ENCODE assay signal across 14 mouse cellular contexts in genomic region chr6:117159710-117160690, GRCm38 (mm10). TPM values are rescaled to one million over a fixed set of nuclear protein-coding genes. Genes with fewer than 3 reads are reported as not detected.
A peak's percentile ranks its signal among the peaks of the same experiment; 100 is the strongest.
DNase-seq lines count a peak whose midpoint lies in the region; ATAC-seq and TF ChIP-seq lines count a peak whose summit lies in the region.
"Had no signal": no experiment of that assay in that cellular context is flagged by ENCODE, and none has a peak within 500 bp of the region (broad histone marks: within the 10 kb centered on the region; RNA-seq: fewer than 3 reads in every experiment).

No protein-coding gene starts in this region.

- intact Hi-C loops in heart, adult 2 months (cut with DNase I), result no loop called here
- intact Hi-C loops in left cerebral cortex, postnatal 4 days (cut with DNase I), result loop anchor here (10.0 kb wide), 1 partner anchor 415 kb away; no protein-coding TSS in a partner anchor

- no peaks in the 10 kb centered on the region for H3K79me2 ChIP-seq in heart, adult 2 months (replicated peaks; ENCODE audit: control insufficient read depth, insufficient read depth, low read length)

- H3K36me3 ChIP-seq in stomach, embryonic 14.5 days (ENCODE audit: control insufficient read depth, insufficient read depth, low read length), result no peaks in the 10 kb centered on the region
- no peaks in the 10 kb centered on the region for H3K36me3 ChIP-seq in stomach, postnatal 0 days (ENCODE audit: control insufficient read depth, insufficient read depth, low read length)
- no peaks in the 10 kb centered on the region for H3K36me3 ChIP-seq in limb, embryonic 10.5 days
- no peaks in the 10 kb centered on the region for H3K36me3 ChIP-seq in heart, adult 2 months (ENCODE audit: control insufficient read depth, insufficient read depth, low read length)
- H3K36me3 ChIP-seq: hindbrain, embryonic 15.5 days had no signal

- ATAC-seq in stomach, embryonic 14.5 days (ENCODE audit: insufficient number of reproducible peaks, insufficient read depth, low FRiP score, low read depth), result no peak
- no peak for ATAC-seq in stomach, postnatal 0 days (ENCODE audit: low FRiP score, low TSS enrichment)
- ATAC-seq: forebrain, embryonic 13.5 days had no signal

- H3K27me3 ChIP-seq in stomach, embryonic 14.5 days (ENCODE audit: control insufficient read depth, insufficient read depth, low read length), result no peaks in the 10 kb centered on the region
- no peaks in the 10 kb centered on the region for H3K27me3 ChIP-seq in stomach, postnatal 0 days (ENCODE audit: control insufficient read depth, insufficient read depth, low read length)
- H3K27me3 ChIP-seq in limb, embryonic 10.5 days (ENCODE audit: low read depth, poor library complexity, severe bottlenecking), result peaks cover 44% of the 10 kb centered on the region
- no peaks in the 10 kb centered on the region for H3K27me3 ChIP-seq in heart, adult 2 months (ENCODE audit: control insufficient read depth, insufficient read depth, low read length)
- H3K27me3 ChIP-seq: forebrain, embryonic 13.5 days; hindbrain, embryonic 15.5 days had no signal

- 27% methylated on average over 16 of the region's 16 CpGs for WGBS in stomach, embryonic 14.5 days
- 32% methylated on average over 16 of the region's 16 CpGs for WGBS in stomach, postnatal 0 days
- 31% methylated on average over 16 of the region's 16 CpGs for WGBS in limb, embryonic 10.5 days
- WGBS in heart, adult 2 months, result 78% methylated on average over 16 of the region's 16 CpGs

- no peak overlapping the region for H3K9ac ChIP-seq in stomach, embryonic 14.5 days (replicated peaks; ENCODE audit: low read depth, low read length)
- no peak overlapping the region for H3K9ac ChIP-seq in stomach, postnatal 0 days (ENCODE audit: low read length)
- no peak overlapping the region for H3K9ac ChIP-seq in heart, adult 2 months (ENCODE audit: low read depth, low read length)
- H3K9ac ChIP-seq: forebrain, embryonic 13.5 days; hindbrain, embryonic 15.5 days had no signal

- no peak for TF ChIP-seq CTCF in stomach, postnatal 0 days (IDR thresholded peaks at IDR 0.05; ENCODE audit: low read depth)
- no peak for TF ChIP-seq CTCF in heart, adult 2 months (IDR thresholded peaks at IDR 0.05)

- H3K4me1 ChIP-seq in stomach, embryonic 14.5 days (ENCODE audit: control insufficient read depth, insufficient read depth, low read length), result peaks cover 16% of the 10 kb centered on the region
- H3K4me1 ChIP-seq in stomach, postnatal 0 days (replicated peaks; ENCODE audit: control insufficient read depth, insufficient read depth), result no peaks in the 10 kb centered on the region
- peaks cover 36% of the 10 kb centered on the region for H3K4me1 ChIP-seq in limb, embryonic 10.5 days
- H3K4me1 ChIP-seq in heart, adult 2 months (ENCODE audit: control insufficient read depth, insufficient read depth, low read length), result no peaks in the 10 kb centered on the region
- H3K4me1 ChIP-seq: forebrain, embryonic 13.5 days; hindbrain, embryonic 15.5 days had no signal

- no peak for TF ChIP-seq POLR2A in heart, adult 2 months (IDR thresholded peaks at IDR 0.05; ENCODE audit: insufficient read depth, low read depth, low read length)

- TF ChIP-seq EP300 in stomach, postnatal 0 days (optimal IDR thresholded peaks at IDR 0.05), result no peak
- TF ChIP-seq EP300 in heart, adult 2 months (IDR thresholded peaks at IDR 0.05; ENCODE audit: insufficient read depth, low read depth, low read length), result no peak

- no peak overlapping the region for H3K4me3 ChIP-seq in stomach, embryonic 14.5 days (ENCODE audit: low read depth, low read length)
- no peak overlapping the region for H3K4me3 ChIP-seq in stomach, postnatal 0 days (ENCODE audit: low read depth, low read length)
- peak overlapping the region; percentile 15; the same call in 1 of the 2 replicates for H3K4me3 ChIP-seq in limb, embryonic 10.5 days
- no peak overlapping the region for H3K4me3 ChIP-seq in heart, adult 2 months
- H3K4me3 ChIP-seq: forebrain, embryonic 13.5 days; hindbrain, embryonic 15.5 days had no signal

- no peak overlapping the region for H3K4me2 ChIP-seq in stomach, embryonic 14.5 days (replicated peaks; ENCODE audit: low read depth, low read length)
- no peak overlapping the region for H3K4me2 ChIP-seq in stomach, postnatal 0 days (replicated peaks; ENCODE audit: low read depth)
- H3K4me2 ChIP-seq: forebrain, embryonic 13.5 days; hindbrain, embryonic 15.5 days had no signal

- H3K27ac ChIP-seq in stomach, embryonic 14.5 days (ENCODE audit: low read length), result peak overlapping the region; percentile 66
- no peak overlapping the region for H3K27ac ChIP-seq in stomach, postnatal 0 days (replicated peaks)
- peak overlapping the region; percentile 56; the same call in 1 of the 2 replicates for H3K27ac ChIP-seq in limb, embryonic 10.5 days
- H3K27ac ChIP-seq in heart, adult 2 months, result no peak overlapping the region
- H3K27ac ChIP-seq: forebrain, embryonic 13.5 days; hindbrain, embryonic 15.5 days had no signal

- H3K9me3 ChIP-seq in stomach, embryonic 14.5 days (ENCODE audit: control insufficient read depth, low read depth, low read length), result no peaks in the 10 kb centered on the region
- H3K9me3 ChIP-seq in stomach, postnatal 0 days (ENCODE audit: control insufficient read depth, low read length), result no peaks in the 10 kb centered on the region
- H3K9me3 ChIP-seq in limb, embryonic 10.5 days (replicated peaks), result no peaks in the 10 kb centered on the region
- H3K9me3 ChIP-seq: forebrain, embryonic 13.5 days; hindbrain, embryonic 15.5 days had no signal

- peak; percentile 35 for DNase-seq in embryo, embryonic 10 days (ENCODE audit: low spot score)
- no peak for DNase-seq in embryo, embryonic 11 days
- DNase-seq in stomach, postnatal 0 days (ENCODE audit: low spot score), result no peak
- peak; percentile 60 for DNase-seq in limb, embryonic 10.5 days (ENCODE audit: low spot score)
- DNase-seq in heart, adult 2 months, result no peak
- no peak for DNase-seq in left cerebral cortex, postnatal 4 days
- DNase-seq in cerebellum, adult 11-12 months, result no peak
- DNase-seq: cerebellum, postnatal 36 days; heart, postnatal 14 days; liver; lung, adult 18-20 months had no signal

RNA-seq across cellular contexts. Expression of gene Cxcl12, which starts 8.3 kb away (rescaled TPM):
- 180 and 184 TPM in 2 replicates for polyA plus RNA-seq in stomach, embryonic 14.5 days (2014; fragmentation: Nextera tagmentation; extraction: Ambion mirVana)
- polyA plus RNA-seq in stomach, postnatal 0 days (2015; fragmentation: Nextera tagmentation; extraction: Ambion mirVana), result 58.0 and 61.1 TPM in 2 replicates
- 44.7 and 74.6 TPM in 2 replicates for polyA plus RNA-seq in limb, embryonic 10.5 days (2016; fragmentation: Nextera tagmentation; extraction: Ambion mirVana)
- total RNA-seq in heart, adult 2 months (2021), result 100 to 1,000 TPM in 1 of 2 experiments, 10 to 100 TPM in 1; 97.9 to 116 TPM
- polyA plus RNA-seq in heart, adult 2 months (2012; rRNA removed), result 101 and 166 TPM in 2 replicates
- total RNA-seq in left cerebral cortex, postnatal 4 days (2021), result 10 to 100 TPM; 47.8 to 57.1 TPM

Comparison
In these comparisons a context has a peak if more than half of its experiments do, and no peak if none do; other contexts are left out.
1. DNase-seq: peak in embryo, embryonic 10 days (single experiment) and limb, embryonic 10.5 days (single experiment); none in embryo, embryonic 11 days (single experiment), stomach, postnatal 0 days (single experiment), heart, adult 2 months (0 of 2), left cerebral cortex, postnatal 4 days (single experiment) and cerebellum, adult 11-12 months (single experiment).
2. H3K27ac ChIP-seq: peak in stomach, embryonic 14.5 days (single experiment) and limb, embryonic 10.5 days (single experiment); none in stomach, postnatal 0 days (single experiment) and heart, adult 2 months (single experiment).